Mouse (Mus musculus): ENCODE results near the gene Entpd6.

Gene Entpd6

GRCm38 (mm10) chr2:150748854-150749253, at the start of gene Entpd6:
Gene Entpd6, plus strand, starts transcription at chr2:150749042.
- peak; percentile 97 for DNase-seq

- no peak for DNase-seq
Observed at GRCm38 (mm10) chr2:150712167-150712674, 36.6 kb upstream of the Entpd6 start.

- no peak for DNase-seq
Observed at GRCm38 (mm10) chr2:150735756-150736576, 12.9 kb upstream of the Entpd6 start.

GRCm38 (mm10) chr2:150737881-150738280, 11.0 kb upstream of the Entpd6 start:
- no peak for DNase-seq

- DNase-seq: no peak
Observed at GRCm38 (mm10) chr2:150740145-150740841, 8.5 kb upstream of the Entpd6 start.

- no peak for DNase-seq
Observed at GRCm38 (mm10) chr2:150741405-150741804, 7.4 kb upstream of the Entpd6 start.

GRCm38 (mm10) chr2:150745016-150745415, 3.8 kb upstream of the Entpd6 start:
- DNase-seq: no peak

GRCm38 (mm10) chr2:150749283-150749682, 441 bp downstream of the Entpd6 start:
- no peak for DNase-seq

- no peak for DNase-seq
Observed at GRCm38 (mm10) chr2:150750129-150750979, 1.5 kb downstream of the Entpd6 start.

- DNase-seq: no peak
Observed at GRCm38 (mm10) chr2:150755016-150755415, 6.2 kb downstream of the Entpd6 start.

- DNase-seq: no peak
Observed at GRCm38 (mm10) chr2:150761476-150761875, 12.6 kb downstream of the Entpd6 start.

GRCm38 (mm10) chr2:150765619-150766018, 16.8 kb downstream of the Entpd6 start:
- peak; percentile 54 for DNase-seq

GRCm38 (mm10) chr2:150766083-150766862, 17.4 kb downstream of the Entpd6 start:
- peak; percentile 52 for DNase-seq

GRCm38 (mm10) chr2:150768678-150769077, 19.8 kb downstream of the Entpd6 start:
- DNase-seq: no peak

- DNase-seq: no peak
Observed at GRCm38 (mm10) chr2:150770747-150771146, 21.9 kb downstream of the Entpd6 start.

- no peak for DNase-seq
Observed at GRCm38 (mm10) chr2:150771169-150771568, 22.3 kb downstream of the Entpd6 start.

- no peak for DNase-seq
Observed at GRCm38 (mm10) chr2:150771996-150772395, 23.2 kb downstream of the Entpd6 start.

GRCm38 (mm10) chr2:150772466-150773119, 23.8 kb downstream of the Entpd6 start:
- DNase-seq: no peak

GRCm38 (mm10) chr2:150782801-150783200, 34.0 kb downstream of the Entpd6 start:
- DNase-seq: no peak

- DNase-seq: peak; percentile 85
Observed at GRCm38 (mm10) chr2:150786251-150787180, 37.7 kb downstream of the Entpd6 start, which contains the start of gene Pygb. Gene Pygb, plus strand, starts transcription at chr2:150786735.

Data from cerebellum, adult 11-12 months (tissue).